Mouse (Mus musculus): ENCODE results near the gene Efhd2. TPM values are rescaled to one million over a fixed set of nuclear protein-coding genes. Genes with fewer than 3 reads are reported as not detected.
A peak's percentile ranks its signal among the peaks of the same experiment; 100 is the strongest.

Gene Efhd2
- polyA plus RNA-seq, 1 experiment from 2014 or later, result 58.8 TPM

- no peaks in the 10 kb centered on the region for H3K4me1 ChIP-seq (ENCODE audit: control insufficient read depth, insufficient read depth, low read length)
- no peaks in the 10 kb centered on the region for H3K36me3 ChIP-seq (ENCODE audit: control insufficient read depth, insufficient read depth, low read length)
- H3K9me3 ChIP-seq (ENCODE audit: control insufficient read depth, low read depth, low read length), result no peaks in the 10 kb centered on the region
- H3K27ac ChIP-seq (ENCODE audit: low read length), result no peak overlapping the region
- WGBS, result 77% methylated on average over 7 of the region's 7 CpGs
- no peak overlapping the region for H3K4me2 ChIP-seq (replicated peaks; ENCODE audit: low read depth, low read length)
- H3K4me3 ChIP-seq (ENCODE audit: low read depth, low read length), result no peak overlapping the region
- no peaks in the 10 kb centered on the region for H3K27me3 ChIP-seq (ENCODE audit: control insufficient read depth, insufficient read depth, low read length)
- ATAC-seq (ENCODE audit: insufficient number of reproducible peaks, insufficient read depth, low FRiP score, low read depth), result no peak
- H3K9ac ChIP-seq (replicated peaks; ENCODE audit: low read depth, low read length), result no peak overlapping the region
Measured at GRCm38 (mm10) chr4:141831361-141831760, 43.4 kb downstream of the Efhd2 start.

- Histone ChIP-seq H3K27me3 (ENCODE audit: control insufficient read depth, insufficient read depth, low read length) (no peaks in the 10 kb centered on the region), H3K27ac (ENCODE audit: low read length) (no peak overlapping the region), H3K9ac (replicated peaks; ENCODE audit: low read depth, low read length) (no peak overlapping the region), H3K36me3 (ENCODE audit: control insufficient read depth, insufficient read depth, low read length) (no peaks in the 10 kb centered on the region), H3K4me1 (ENCODE audit: control insufficient read depth, insufficient read depth, low read length) (no peaks in the 10 kb centered on the region), H3K4me3 (ENCODE audit: low read depth, low read length) (no peak overlapping the region), H3K4me2 (replicated peaks; ENCODE audit: low read depth, low read length) (no peak overlapping the region), H3K9me3 (ENCODE audit: control insufficient read depth, low read depth, low read length) (no peaks in the 10 kb centered on the region)
- WGBS, result 53% methylated on average over 11 of the region's 11 CpGs
- no peak for ATAC-seq (ENCODE audit: insufficient number of reproducible peaks, insufficient read depth, low FRiP score, low read depth)
Measured at GRCm38 (mm10) chr4:141830381-141830780, 44.3 kb downstream of the Efhd2 start.

GRCm38 (mm10) chr4:141828177-141828576, 46.5 kb downstream of the Efhd2 start:
- H3K27ac ChIP-seq (ENCODE audit: low read length), result no peak overlapping the region
- no peaks in the 10 kb centered on the region for H3K9me3 ChIP-seq (ENCODE audit: control insufficient read depth, low read depth, low read length)
- WGBS, result 55% methylated on average over 4 of the region's 4 CpGs
- no peak overlapping the region for H3K4me3 ChIP-seq (ENCODE audit: low read depth, low read length)
- H3K9ac ChIP-seq (replicated peaks; ENCODE audit: low read depth, low read length), result no peak overlapping the region
- no peak for ATAC-seq (ENCODE audit: insufficient number of reproducible peaks, insufficient read depth, low FRiP score, low read depth)
- H3K4me1 ChIP-seq (ENCODE audit: control insufficient read depth, insufficient read depth, low read length), result no peaks in the 10 kb centered on the region
- no peak overlapping the region for H3K4me2 ChIP-seq (replicated peaks; ENCODE audit: low read depth, low read length)
- no peaks in the 10 kb centered on the region for H3K36me3 ChIP-seq (ENCODE audit: control insufficient read depth, insufficient read depth, low read length)
- no peaks in the 10 kb centered on the region for H3K27me3 ChIP-seq (ENCODE audit: control insufficient read depth, insufficient read depth, low read length)

- no peak for ATAC-seq (ENCODE audit: insufficient number of reproducible peaks, insufficient read depth, low FRiP score, low read depth)
- Histone ChIP-seq H3K4me2 (replicated peaks; ENCODE audit: low read depth, low read length) (no peak overlapping the region), H3K9me3 (ENCODE audit: control insufficient read depth, low read depth, low read length) (no peaks in the 10 kb centered on the region), H3K36me3 (ENCODE audit: control insufficient read depth, insufficient read depth, low read length) (no peaks in the 10 kb centered on the region), H3K27ac (ENCODE audit: low read length) (no peak overlapping the region), H3K4me3 (ENCODE audit: low read depth, low read length) (no peak overlapping the region), H3K4me1 (ENCODE audit: control insufficient read depth, insufficient read depth, low read length) (no peaks in the 10 kb centered on the region), H3K9ac (replicated peaks; ENCODE audit: low read depth, low read length) (no peak overlapping the region), H3K27me3 (ENCODE audit: control insufficient read depth, insufficient read depth, low read length) (no peaks in the 10 kb centered on the region)
- 86% methylated on average over 2 of the region's 2 CpGs for WGBS
Measured at GRCm38 (mm10) chr4:141827401-141827800, 47.3 kb downstream of the Efhd2 start.

- no peaks in the 10 kb centered on the region for H3K27me3 ChIP-seq (ENCODE audit: control insufficient read depth, insufficient read depth, low read length)
- no peaks in the 10 kb centered on the region for H3K4me1 ChIP-seq (ENCODE audit: control insufficient read depth, insufficient read depth, low read length)
- ATAC-seq (ENCODE audit: insufficient number of reproducible peaks, insufficient read depth, low FRiP score, low read depth), result no peak
- no peak within 1 kb of the TSS for H3K4me2 ChIP-seq (replicated peaks; ENCODE audit: low read depth, low read length)
- H3K4me3 ChIP-seq (ENCODE audit: low read depth, low read length), result no peak within 1 kb of the TSS
- no peak within 1 kb of the TSS for H3K9ac ChIP-seq (replicated peaks; ENCODE audit: low read depth, low read length)
- H3K9me3 ChIP-seq (ENCODE audit: control insufficient read depth, low read depth, low read length), result no peaks in the 10 kb centered on the region
- no peak within 1 kb of the TSS for H3K27ac ChIP-seq (ENCODE audit: low read length)
- H3K36me3 ChIP-seq (ENCODE audit: control insufficient read depth, insufficient read depth, low read length), result no peaks in the 10 kb centered on the region
- WGBS, result 53% methylated on average over 5 of the region's 5 CpGs
Measured at GRCm38 (mm10) chr4:141826060-141826459, 48.7 kb downstream of the Efhd2 start, which contains the start of gene Cela2a. Cela2a (minus strand) TSS chr4:141826160.

- Histone ChIP-seq H3K9me3 (ENCODE audit: control insufficient read depth, low read depth, low read length) (no peaks in the 10 kb centered on the region), H3K4me2 (replicated peaks; ENCODE audit: low read depth, low read length) (no peak overlapping the region), H3K9ac (replicated peaks; ENCODE audit: low read depth, low read length) (no peak overlapping the region), H3K27me3 (ENCODE audit: control insufficient read depth, insufficient read depth, low read length) (no peaks in the 10 kb centered on the region), H3K36me3 (ENCODE audit: control insufficient read depth, insufficient read depth, low read length) (no peaks in the 10 kb centered on the region), H3K27ac (ENCODE audit: low read length) (no peak overlapping the region), H3K4me1 (ENCODE audit: control insufficient read depth, insufficient read depth, low read length) (no peaks in the 10 kb centered on the region), H3K4me3 (ENCODE audit: low read depth, low read length) (no peak overlapping the region)
- ATAC-seq (ENCODE audit: insufficient number of reproducible peaks, insufficient read depth, low FRiP score, low read depth), result 0 out of 2 replicates have a peak, but pooled peaks have one; percentile 28
- whole genome bisulfite sequencing, result 53% methylated on average over 3 of the region's 3 CpGs
Measured at GRCm38 (mm10) chr4:141822979-141823378, 51.7 kb downstream of the Efhd2 start.

GRCm38 (mm10) chr4:141822089-141822488, 52.6 kb downstream of the Efhd2 start:
- Histone ChIP-seq H3K4me3 (ENCODE audit: low read depth, low read length) (no peak overlapping the region), H3K27ac (ENCODE audit: low read length) (no peak overlapping the region), H3K4me2 (replicated peaks; ENCODE audit: low read depth, low read length) (no peak overlapping the region), H3K36me3 (ENCODE audit: control insufficient read depth, insufficient read depth, low read length) (no peaks in the 10 kb centered on the region), H3K9me3 (ENCODE audit: control insufficient read depth, low read depth, low read length) (no peaks in the 10 kb centered on the region), H3K27me3 (ENCODE audit: control insufficient read depth, insufficient read depth, low read length) (no peaks in the 10 kb centered on the region), H3K9ac (replicated peaks; ENCODE audit: low read depth, low read length) (no peak overlapping the region), H3K4me1 (ENCODE audit: control insufficient read depth, insufficient read depth, low read length) (no peaks in the 10 kb centered on the region)
- no peak for ATAC-seq (ENCODE audit: insufficient number of reproducible peaks, insufficient read depth, low FRiP score, low read depth)
- WGBS, result 76% methylated on average over 10 of the region's 10 CpGs

GRCm38 (mm10) chr4:141821178-141821577, 53.5 kb downstream of the Efhd2 start:
- WGBS, result 51% methylated on average over 3 of the region's 3 CpGs
- no peak for ATAC-seq (ENCODE audit: insufficient number of reproducible peaks, insufficient read depth, low FRiP score, low read depth)

GRCm38 (mm10) chr4:141819316-141819715, 55.4 kb downstream of the Efhd2 start:
- Histone ChIP-seq H3K4me1 (ENCODE audit: control insufficient read depth, insufficient read depth, low read length) (0 out of 2 replicates have a peak, but pooled peaks cover 2% of the 10 kb centered on the region), H3K27ac (ENCODE audit: low read length) (no peak overlapping the region), H3K9ac (replicated peaks; ENCODE audit: low read depth, low read length) (no peak overlapping the region), H3K27me3 (ENCODE audit: control insufficient read depth, insufficient read depth, low read length) (no peaks in the 10 kb centered on the region), H3K36me3 (ENCODE audit: control insufficient read depth, insufficient read depth, low read length) (no peaks in the 10 kb centered on the region), H3K4me3 (ENCODE audit: low read depth, low read length) (no peak overlapping the region), H3K4me2 (replicated peaks; ENCODE audit: low read depth, low read length) (no peak overlapping the region), H3K9me3 (ENCODE audit: control insufficient read depth, low read depth, low read length) (no peaks in the 10 kb centered on the region)
- no peak for ATAC-seq (ENCODE audit: insufficient number of reproducible peaks, insufficient read depth, low FRiP score, low read depth)
- 89% methylated on average over 7 of the region's 7 CpGs for WGBS

More at GRCm38 (mm10) chr4:141821178-141821577, 53.5 kb downstream of the Efhd2 start:
- Histone ChIP-seq H3K9me3 (ENCODE audit: control insufficient read depth, low read depth, low read length) (no peaks in the 10 kb centered on the region), H3K4me2 (replicated peaks; ENCODE audit: low read depth, low read length) (no peak overlapping the region), H3K4me3 (ENCODE audit: low read depth, low read length) (no peak overlapping the region), H3K27me3 (ENCODE audit: control insufficient read depth, insufficient read depth, low read length) (no peaks in the 10 kb centered on the region), H3K4me1 (ENCODE audit: control insufficient read depth, insufficient read depth, low read length) (0 out of 2 replicates have a peak, but pooled peaks cover 2% of the 10 kb centered on the region), H3K27ac (ENCODE audit: low read length) (no peak overlapping the region), H3K36me3 (ENCODE audit: control insufficient read depth, insufficient read depth, low read length) (no peaks in the 10 kb centered on the region), H3K9ac (replicated peaks; ENCODE audit: low read depth, low read length) (no peak overlapping the region)

All from stomach, embryonic 14.5 days (tissue).